Mouse (Mus musculus) kidney, adult 2 months (tissue): ENCODE results near the gene Atg16l2. TPM values are rescaled to one million over a fixed set of nuclear protein-coding genes. Genes with fewer than 3 reads are reported as not detected.

Source experiments
- DNase-seq: peaks from one replicate; pipeline ENCODE4 v3.0.0; 2021
- H3K27ac ChIP-seq: fragments of 200-500 bp; 2 replicates; pipeline ENCODE4 v1.5.1; 2012; ENCODE audit warnings: low read depth, low read length, control low read depth, inconsistent platforms; ENCODE audit not compliant: insufficient read depth
- H3K27me3 ChIP-seq: fragments of 200-500 bp; replicated peaks from 2 replicates; pipeline ENCODE4 v1.6.1; 2012; ENCODE audit warnings: mild to moderate bottlenecking, moderate library complexity, low read length, inconsistent platforms; ENCODE audit not compliant: control insufficient read depth, insufficient read depth
- H3K36me3 ChIP-seq: fragments of 200-500 bp; 2 replicates; pipeline ENCODE4 v1.6.1; 2012; ENCODE audit warnings: mild to moderate bottlenecking, moderate library complexity, low read length, inconsistent platforms; ENCODE audit not compliant: control insufficient read depth, insufficient read depth
- H3K4me1 ChIP-seq: fragments of 200-500 bp; 2 replicates; pipeline ENCODE4 v1.6.1; 2011; ENCODE audit warnings: low read length; ENCODE audit not compliant: control insufficient read depth, insufficient read depth
- H3K4me3 ChIP-seq: fragments of 200-500 bp; 2 replicates; pipeline ENCODE4 v1.5.1; 2011; ENCODE audit warnings: mild to moderate bottlenecking, low read depth, low read length, control low read depth; ENCODE audit not compliant: insufficient read depth
- CTCF ChIP-seq: fragments of 200-500 bp; conservative IDR thresholded peaks from 2 replicates; pipeline ENCODE4 v1.5.1; 2011; ENCODE audit warnings: low read depth, mild to moderate bottlenecking, control low read depth, low read length, moderate library complexity, mixed read lengths; ENCODE audit not compliant: insufficient read depth, insufficient read length
- POLR2A ChIP-seq: fragments of 200-500 bp; IDR thresholded peaks from one replicate; pipeline ENCODE4 v1.6.1; 2011; ENCODE audit warnings: low read depth, low read length, control low read depth
- WGBS: fragments of 180-500 bp; shearing (Covaris S2); methylation state at CpG from one replicate; pipeline ENCODE4 v1.1.7; 2018; 5-methylcytosine and 5-hydroxymethylcytosine counted together
- polyA plus RNA-seq: library from polyadenylated mRNA; depleted of rRNA; stranded (reverse); fragments of >200 nt; gene quantifications from 2 replicates; pipeline ENCODE4 v1.2.3, GENCODE M21; 2012

Atg16l2 gene
- polyA plus RNA-seq, 1 experiment = 12.3 TPM

GRCm38 (mm10) chr7:101314396-101314795, 12.3 kb upstream of the Atg16l2 start:
- no peak for TF ChIP-seq POLR2A
- H3K27ac ChIP-seq = no peak overlapping the region
- H3K27me3 ChIP-seq = no peaks in the 10 kb centered on the region
- H3K4me3 ChIP-seq = no peak overlapping the region
- WGBS = 74% methylated on average over 5 of the region's 5 CpGs
- peaks cover 20% of the 10 kb centered on the region; the same call in 1 of the 2 replicates for H3K4me1 ChIP-seq
- no peak for DNase-seq
- no peaks in the 10 kb centered on the region for H3K36me3 ChIP-seq

GRCm38 (mm10) chr7:101313033-101313432, 11.0 kb upstream of the Atg16l2 start:
- peaks cover 20% of the 10 kb centered on the region; the same call in 1 of the 2 replicates for H3K4me1 ChIP-seq
- no peaks in the 10 kb centered on the region for H3K27me3 ChIP-seq
- WGBS = 36% methylated on average over 3 of the region's 3 CpGs
- H3K27ac ChIP-seq = no peak overlapping the region
- H3K36me3 ChIP-seq = no peaks in the 10 kb centered on the region
- H3K4me3 ChIP-seq = no peak overlapping the region
- TF ChIP-seq CTCF (no peak), POLR2A (no peak)
- DNase-seq = peak; percentile 62

- Histone ChIP-seq H3K27me3 (no peaks in the 10 kb centered on the region), H3K27ac (0 out of 2 replicates have a peak overlapping the region, but pooled peaks have one; percentile 26), H3K4me1 (peaks cover 20% of the 10 kb centered on the region; the same call in 1 of the 2 replicates), H3K4me3 (no peak overlapping the region), H3K36me3 (no peaks in the 10 kb centered on the region)
- no peak for TF ChIP-seq CTCF
- no peak for TF ChIP-seq POLR2A
- no peak for DNase-seq
- 25% methylated on average over 2 of the region's 2 CpGs for WGBS
Measured at GRCm38 (mm10) chr7:101311061-101311460, 9.0 kb upstream of the Atg16l2 start.

- peak; percentile 71 for TF ChIP-seq CTCF
- TF ChIP-seq POLR2A = peak; percentile 29
- H3K27ac ChIP-seq = peak overlapping the region; percentile 98
- peak overlapping the region; percentile 73 for H3K4me3 ChIP-seq
- H3K27me3 ChIP-seq = no peaks in the 10 kb centered on the region
- DNase-seq = peak; percentile 99
- peaks cover 20% of the 10 kb centered on the region; the same call in 1 of the 2 replicates for H3K4me1 ChIP-seq
- under 1% methylated on average over 43 of the region's 43 CpGs for WGBS
- H3K36me3 ChIP-seq = no peaks in the 10 kb centered on the region
Measured at GRCm38 (mm10) chr7:101310327-101311028, 8.4 kb upstream of the Atg16l2 start.

GRCm38 (mm10) chr7:101309985-101310326, 7.9 kb upstream of the Atg16l2 start:
- WGBS = 18% methylated on average over 5 of the region's 5 CpGs
- peak overlapping the region; percentile 98 for H3K27ac ChIP-seq
- peak overlapping the region; percentile 73 for H3K4me3 ChIP-seq
- H3K4me1 ChIP-seq = peaks cover 16% of the 10 kb centered on the region; the same call in 1 of the 2 replicates
- DNase-seq = no peak
- TF ChIP-seq POLR2A (no peak), CTCF (0 out of 2 replicates have a peak, but pooled peaks have one; percentile 3)
- H3K27me3 ChIP-seq = no peaks in the 10 kb centered on the region
- no peaks in the 10 kb centered on the region for H3K36me3 ChIP-seq

- no peak overlapping the region for H3K4me3 ChIP-seq
- TF ChIP-seq CTCF (no peak), POLR2A (no peak)
- H3K27me3 ChIP-seq = no peaks in the 10 kb centered on the region
- peaks cover 8% of the 10 kb centered on the region; the same call in 1 of the 2 replicates for H3K4me1 ChIP-seq
- DNase-seq = no peak
- WGBS = 55% methylated on average over 2 of the region's 2 CpGs
- no peak overlapping the region for H3K27ac ChIP-seq
- H3K36me3 ChIP-seq = no peaks in the 10 kb centered on the region
Measured at GRCm38 (mm10) chr7:101306841-101307240, 4.8 kb upstream of the Atg16l2 start.

GRCm38 (mm10) chr7:101302691-101303090, 640 bp upstream of the Atg16l2 start:
- no peaks in the 10 kb centered on the region for H3K36me3 ChIP-seq
- 0 out of 2 replicates have a peak overlapping the region, but pooled peaks have one; percentile 21 for H3K27ac ChIP-seq
- no peak for TF ChIP-seq POLR2A
- no peak for TF ChIP-seq CTCF
- no peaks in the 10 kb centered on the region for H3K27me3 ChIP-seq
- peak overlapping the region; percentile 72 for H3K4me3 ChIP-seq
- 27% methylated on average over 7 of the region's 7 CpGs for WGBS
- no peak for DNase-seq
- H3K4me1 ChIP-seq = no peaks in the 10 kb centered on the region; the same call in 1 of the 2 replicates

GRCm38 (mm10) chr7:101301361-101301880, 630 bp downstream of the Atg16l2 start:
- TF ChIP-seq POLR2A (no peak), CTCF (no peak)
- H3K4me1 ChIP-seq = peaks cover 3% of the 10 kb centered on the region; the same call in 1 of the 2 replicates
- WGBS = 2% methylated on average over 30 of the region's 30 CpGs
- no peaks in the 10 kb centered on the region for H3K27me3 ChIP-seq
- peak overlapping the region; percentile 72 for H3K4me3 ChIP-seq
- H3K36me3 ChIP-seq = no peaks in the 10 kb centered on the region
- no peak for DNase-seq
- peak overlapping the region; percentile 48 for H3K27ac ChIP-seq
